Mouse (Mus musculus) thymus, adult 2 months (tissue): Measurements from ENCODE around the gene Vdac2.

Experiments used
- CTCF ChIP-seq: fragments of 200-500 bp; IDR thresholded peaks from 2 replicates; pipeline ENCODE4 v1.5.1; 2012; ENCODE audit warnings: mild to moderate bottlenecking, control low read depth, low read length, moderate library complexity, borderline replicate concordance; ENCODE audit not compliant: control insufficient read depth, poor library complexity, insufficient read depth; ENCODE audit errors: extremely low read depth
- POLR2A ChIP-seq: fragments of 200-500 bp; IDR thresholded peaks from 2 replicates; pipeline ENCODE4 v1.6.1; 2012; ENCODE audit warnings: mild to moderate bottlenecking, low read length, control low read depth, moderate library complexity; ENCODE audit not compliant: control insufficient read depth, poor library complexity, insufficient read depth; ENCODE audit errors: extremely low read depth

DNA sequence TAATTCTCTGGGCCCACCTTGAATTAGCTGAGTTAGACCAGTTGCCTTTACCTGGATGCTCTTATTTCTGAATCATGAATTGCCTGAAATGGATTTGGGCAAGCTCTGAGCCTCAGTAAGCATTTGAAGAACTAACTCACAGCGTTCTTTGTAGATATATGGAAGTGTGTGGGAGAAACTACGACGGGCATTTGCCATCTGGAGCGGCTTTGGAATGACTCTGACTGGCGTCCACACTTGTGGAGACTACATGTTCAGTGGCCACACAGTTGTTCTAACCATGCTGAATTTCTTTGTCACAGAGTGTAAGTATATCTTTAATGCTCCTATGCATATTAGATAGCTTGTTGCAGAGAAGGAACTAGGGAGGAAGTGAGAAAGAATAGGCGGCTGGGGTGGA lies 32.8 kb upstream of the Vdac2 start:
- no peak for TF ChIP-seq CTCF
- TF ChIP-seq POLR2A, result no peak
